Mouse (Mus musculus) hindbrain, embryonic 15.5 days (tissue): ENCODE measurements around the gene Hbq1a. TPM values are rescaled to one million over a fixed set of nuclear protein-coding genes. Genes with fewer than 3 reads are reported as not detected.

ENCODE experiments used
- ATAC-seq: fragments of 200-750 bp; cut with Nextera tagmentation; 2 replicates; pipeline ENCODE4 v1.8.0; 2017; ENCODE audit warnings: low read depth, moderate number of reproducible peaks, moderate TSS enrichment; ENCODE audit not compliant: low FRiP score
- H3K27ac ChIP-seq: fragments of 300-500 bp; sonication (generic); replicated peaks from 2 replicates; pipeline ENCODE4 v1.5.1; 2015; ENCODE audit warnings: mild to moderate bottlenecking, inconsistent platforms
- H3K27me3 ChIP-seq: fragments of 300-500 bp; sonication (generic); 2 replicates; pipeline ENCODE4 v1.6.1; 2015; ENCODE audit warnings: control low read depth, inconsistent platforms
- H3K36me3 ChIP-seq: fragments of 300-500 bp; sonication (generic); 2 replicates; pipeline ENCODE4 v1.6.1; 2015; ENCODE audit warnings: control low read depth, inconsistent platforms
- H3K4me1 ChIP-seq: fragments of 300-500 bp; sonication (generic); replicated peaks from 2 replicates; pipeline ENCODE4 v1.6.1; 2015; ENCODE audit warnings: control low read depth, inconsistent platforms
- H3K4me2 ChIP-seq: fragments of 300-500 bp; sonication (generic); 2 replicates; pipeline ENCODE4 v1.6.1; 2015; ENCODE audit warnings: moderate library complexity, mild to moderate bottlenecking, inconsistent platforms
- H3K4me3 ChIP-seq: fragments of 300-500 bp; sonication (generic); 2 replicates; pipeline ENCODE4 v1.5.1; 2015; ENCODE audit warnings: mild to moderate bottlenecking, inconsistent platforms
- H3K9ac ChIP-seq: fragments of 300-500 bp; sonication (generic); 2 replicates; pipeline ENCODE4 v1.6.1; 2015; ENCODE audit warnings: inconsistent platforms
- H3K9me3 ChIP-seq: fragments of 300-500 bp; sonication (generic); 2 replicates; pipeline ENCODE4 v1.6.1; 2016; ENCODE audit warnings: control low read depth, inconsistent platforms
- WGBS: fragments of 180-500 bp; shearing (Covaris S2); methylation state at CpG from one replicate; pipeline ENCODE4 v1.1.7; 2015; 5-methylcytosine and 5-hydroxymethylcytosine counted together
- polyA plus RNA-seq: library from polyadenylated mRNA; unstranded; fragments of >200 nt; fragmentation: Nextera tagmentation; extraction: Ambion mirVana; gene quantifications from 2 replicates; pipeline ENCODE4 v1.2.1, GENCODE M21; 2015

Hbq1a gene
- polyA plus RNA-seq, 1 experiment from 2014 or later, result 0.83 TPM

DNA sequence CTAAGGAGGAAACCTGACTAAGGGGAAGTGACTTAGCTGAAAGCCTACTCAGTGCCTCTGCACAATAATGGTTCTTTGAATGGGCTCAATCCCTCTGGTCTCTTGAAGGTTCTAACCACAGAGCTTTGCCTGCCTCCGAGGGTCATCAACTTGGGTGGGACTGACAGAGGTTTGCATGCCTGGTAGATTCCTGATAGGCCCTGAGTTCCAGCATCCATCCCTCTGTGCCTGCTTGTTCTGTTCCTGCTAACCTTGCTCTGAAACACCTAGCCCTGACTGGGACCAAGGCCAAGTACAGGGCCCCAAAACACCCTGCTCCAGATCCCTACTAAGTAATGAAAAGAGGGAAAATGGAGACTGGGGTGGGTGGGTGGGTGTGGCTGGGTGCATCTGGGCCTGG is 3.6 kb downstream of the Hbq1a start:
- Histone ChIP-seq H3K36me3 (no peaks in the 10 kb centered on the region), H3K9me3 (no peaks in the 10 kb centered on the region), H3K4me1 (no peaks in the 10 kb centered on the region), H3K4me3 (no peak overlapping the region), H3K27me3 (no peaks in the 10 kb centered on the region), H3K4me2 (no peak overlapping the region), H3K27ac (0 out of 2 replicates have a peak overlapping the region, but pooled peaks have one; percentile 39), H3K9ac (no peak overlapping the region)
- WGBS, result 91% methylated on average over 1 of the region's 1 CpGs
- no peak for ATAC-seq

DNA sequence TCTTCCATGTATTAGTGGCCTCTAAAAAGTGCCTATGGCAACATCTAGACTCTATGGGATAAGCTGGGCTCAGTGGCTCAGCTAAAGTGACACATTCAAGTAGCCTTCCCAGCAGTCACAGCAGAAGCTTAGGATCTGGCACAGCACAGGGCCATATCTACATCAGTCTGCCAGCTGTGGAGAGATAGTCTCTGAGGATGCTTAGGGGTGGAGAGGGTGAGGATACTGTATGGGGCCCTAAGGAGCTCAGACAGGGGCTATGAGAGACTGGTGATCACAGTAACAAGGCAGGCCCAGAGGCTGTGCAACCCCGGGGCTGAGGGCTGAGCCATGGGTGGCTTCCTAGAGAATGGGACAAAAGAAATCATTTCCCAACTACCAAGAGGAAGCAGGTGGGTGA is 7.1 kb downstream of the Hbq1a start:
- 79% methylated on average over 1 of the region's 1 CpGs for WGBS
- no peak overlapping the region for H3K4me3 ChIP-seq
- no peaks in the 10 kb centered on the region for H3K4me1 ChIP-seq
- no peak overlapping the region for H3K27ac ChIP-seq
- no peak overlapping the region for H3K9ac ChIP-seq
- H3K36me3 ChIP-seq, result no peaks in the 10 kb centered on the region
- ATAC-seq, result no peak
- H3K4me2 ChIP-seq, result no peak overlapping the region
- H3K9me3 ChIP-seq, result no peaks in the 10 kb centered on the region
- H3K27me3 ChIP-seq, result no peaks in the 10 kb centered on the region

GRCm38 (mm10) chr11:32309446-32309845 is 9.6 kb downstream of the Hbq1a start:
- Histone ChIP-seq H3K4me1 (no peaks in the 10 kb centered on the region), H3K9ac (no peak overlapping the region), H3K4me2 (no peak overlapping the region), H3K27ac (no peak overlapping the region), H3K36me3 (no peaks in the 10 kb centered on the region), H3K4me3 (no peak overlapping the region), H3K27me3 (no peaks in the 10 kb centered on the region), H3K9me3 (no peaks in the 10 kb centered on the region)
- WGBS, result 36% methylated on average over 4 of the region's 4 CpGs
- no peak for ATAC-seq

DNA sequence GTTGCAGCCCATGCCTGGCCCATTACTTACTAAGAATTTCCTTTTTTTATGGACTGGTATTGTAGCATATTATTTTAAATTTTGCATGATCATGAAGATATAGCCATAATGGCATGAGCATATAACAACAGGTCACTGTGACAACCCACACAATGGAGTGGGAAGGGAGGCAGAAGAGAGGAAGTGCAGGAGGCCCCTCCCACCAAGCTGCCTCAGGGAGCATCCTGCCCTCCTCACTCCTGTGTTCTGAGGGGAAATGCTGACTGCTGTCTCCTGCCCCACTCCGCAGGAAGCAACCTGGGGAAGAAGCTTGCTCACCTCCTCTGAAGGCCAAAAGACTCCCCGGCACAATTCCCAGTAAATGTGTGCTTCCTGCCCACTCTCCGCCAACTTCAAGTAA is 10.1 kb downstream of the Hbq1a start:
- H3K4me2 ChIP-seq, result no peak overlapping the region
- H3K36me3 ChIP-seq, result no peaks in the 10 kb centered on the region
- no peak overlapping the region for H3K27ac ChIP-seq
- ATAC-seq, result no peak
- no peaks in the 10 kb centered on the region for H3K9me3 ChIP-seq
- no peak overlapping the region for H3K4me3 ChIP-seq
- no peaks in the 10 kb centered on the region for H3K4me1 ChIP-seq
- H3K27me3 ChIP-seq, result no peaks in the 10 kb centered on the region
- no peak overlapping the region for H3K9ac ChIP-seq
- 79% methylated on average over 3 of the region's 3 CpGs for WGBS

- ATAC-seq, result no peak
- H3K9ac ChIP-seq, result no peak overlapping the region
- H3K4me2 ChIP-seq, result no peak overlapping the region
- H3K4me3 ChIP-seq, result no peak overlapping the region
- H3K9me3 ChIP-seq, result no peaks in the 10 kb centered on the region
- H3K27me3 ChIP-seq, result no peaks in the 10 kb centered on the region
- no peak overlapping the region for H3K27ac ChIP-seq
- no peaks in the 10 kb centered on the region for H3K4me1 ChIP-seq
- WGBS, result 90% methylated on average over 3 of the region's 3 CpGs
- no peaks in the 10 kb centered on the region for H3K36me3 ChIP-seq
Observed at GRCm38 (mm10) chr11:32316009-32316408, 16.1 kb downstream of the Hbq1a start.

DNA sequence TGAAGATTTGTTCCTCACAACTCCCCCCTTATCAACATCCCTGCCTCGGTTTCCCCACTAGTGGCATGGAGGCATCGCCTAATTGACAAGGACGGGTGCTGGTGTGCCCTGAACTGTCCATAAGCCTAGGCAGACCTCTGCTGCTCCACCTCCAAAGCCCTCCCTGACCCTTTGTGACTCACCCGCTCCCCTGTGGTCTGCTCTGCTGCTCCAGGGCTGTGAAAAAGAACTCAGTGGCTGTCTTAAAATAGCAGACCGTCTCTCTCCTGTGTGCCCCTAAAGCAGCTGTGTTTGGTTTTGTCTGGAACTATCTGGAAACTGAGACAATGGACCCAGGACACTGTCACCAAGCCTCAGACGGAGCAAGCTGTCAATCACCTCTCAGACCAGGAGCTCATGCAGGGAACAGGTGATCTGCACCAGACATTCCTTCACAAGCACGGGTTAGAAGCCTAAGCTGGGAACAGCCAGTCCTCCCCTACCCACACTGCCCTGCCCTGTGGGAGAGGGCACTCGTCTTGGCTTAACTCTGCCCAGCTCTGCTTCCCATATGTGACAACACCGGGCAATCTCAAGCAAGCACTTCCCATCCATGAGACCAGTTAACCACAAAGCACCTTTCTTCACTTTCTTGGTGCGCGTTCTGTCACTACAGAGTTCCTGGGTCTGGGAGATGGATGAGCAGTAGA is 20.8 kb downstream of the Hbq1a start:
- Histone ChIP-seq H3K27ac (no peak overlapping the region), H3K9ac (no peak overlapping the region), H3K4me2 (no peak overlapping the region), H3K36me3 (no peaks in the 10 kb centered on the region), H3K4me3 (no peak overlapping the region), H3K27me3 (no peaks in the 10 kb centered on the region), H3K4me1 (0 out of 2 replicates have a peak, but pooled peaks cover 5% of the 10 kb centered on the region), H3K9me3 (no peaks in the 10 kb centered on the region)
- 70% methylated on average over 11 of the region's 11 CpGs for WGBS
- no peak for ATAC-seq

DNA sequence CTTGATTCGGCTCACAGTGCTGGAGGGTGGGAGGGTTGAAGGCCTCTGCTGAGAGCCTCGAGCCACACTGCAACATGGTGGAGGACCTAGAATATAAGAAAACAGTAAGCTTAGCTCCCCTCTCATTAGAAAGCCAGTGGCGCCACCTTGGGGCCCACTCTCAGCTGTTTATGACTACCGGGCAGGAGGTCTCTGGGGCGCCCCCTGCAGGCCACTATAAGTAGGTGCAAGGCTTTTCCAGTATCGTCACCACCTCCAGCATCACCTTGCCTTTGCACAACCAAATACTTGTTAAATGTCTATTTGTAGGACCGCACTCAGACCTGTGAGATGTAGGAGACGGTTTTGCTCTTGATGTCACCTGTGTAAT is 21.3 kb downstream of the Hbq1a start:
- no peak overlapping the region for H3K4me3 ChIP-seq
- H3K4me1 ChIP-seq, result 0 out of 2 replicates have a peak, but pooled peaks cover 5% of the 10 kb centered on the region
- no peaks in the 10 kb centered on the region for H3K27me3 ChIP-seq
- no peaks in the 10 kb centered on the region for H3K9me3 ChIP-seq
- no peak for ATAC-seq
- no peak overlapping the region for H3K27ac ChIP-seq
- no peak overlapping the region for H3K9ac ChIP-seq
- H3K4me2 ChIP-seq, result no peak overlapping the region
- WGBS, result 35% methylated on average over 8 of the region's 8 CpGs
- H3K36me3 ChIP-seq, result no peaks in the 10 kb centered on the region

- peak; percentile 79; the same call in 1 of the 2 replicates for ATAC-seq
- Histone ChIP-seq H3K4me3 (no peak overlapping the region), H3K9me3 (no peaks in the 10 kb centered on the region), H3K4me1 (0 out of 2 replicates have a peak, but pooled peaks cover 5% of the 10 kb centered on the region), H3K27ac (no peak overlapping the region), H3K36me3 (no peaks in the 10 kb centered on the region), H3K9ac (no peak overlapping the region), H3K27me3 (no peaks in the 10 kb centered on the region), H3K4me2 (peak overlapping the region; percentile 40; the same call in 1 of the 2 replicates)
- WGBS, result 8% methylated on average over 15 of the region's 15 CpGs
Observed at GRCm38 (mm10) chr11:32324609-32325008, 24.7 kb downstream of the Hbq1a start.

GRCm38 (mm10) chr11:32331075-32331474 is 31.2 kb downstream of the Hbq1a start:
- H3K4me2 ChIP-seq, result 0 out of 2 replicates have a peak overlapping the region, but pooled peaks have one; percentile 13

GRCm38 (mm10) chr11:32331861-32332260 is 32.0 kb downstream of the Hbq1a start:
- no peak for ATAC-seq

More at GRCm38 (mm10) chr11:32331075-32331474, 31.2 kb downstream of the Hbq1a start:
- Histone ChIP-seq H3K9ac (no peak overlapping the region), H3K27me3 (no peaks in the 10 kb centered on the region), H3K4me3 (no peak overlapping the region), H3K27ac (no peak overlapping the region), H3K9me3 (no peaks in the 10 kb centered on the region), H3K4me1 (peaks cover 11% of the 10 kb centered on the region), H3K36me3 (no peaks in the 10 kb centered on the region)
- 33% methylated on average over 6 of the region's 6 CpGs for WGBS
- no peak; the same call in 1 of the 2 replicates for ATAC-seq

GRCm38 (mm10) chr11:32333235-32333634 is 33.4 kb downstream of the Hbq1a start:
- H3K27me3 ChIP-seq, result no peaks in the 10 kb centered on the region
- H3K9me3 ChIP-seq, result no peaks in the 10 kb centered on the region
- no peak overlapping the region for H3K4me2 ChIP-seq
- no peak overlapping the region for H3K9ac ChIP-seq
- no peaks in the 10 kb centered on the region for H3K36me3 ChIP-seq
- peaks cover 11% of the 10 kb centered on the region for H3K4me1 ChIP-seq
- WGBS, result 57% methylated on average over 2 of the region's 2 CpGs
- H3K4me3 ChIP-seq, result no peak overlapping the region
- ATAC-seq, result no peak
- no peak overlapping the region for H3K27ac ChIP-seq

More at GRCm38 (mm10) chr11:32331861-32332260, 32.0 kb downstream of the Hbq1a start:
- WGBS, result 56% methylated on average over 5 of the region's 5 CpGs
- Histone ChIP-seq H3K9me3 (no peaks in the 10 kb centered on the region), H3K27ac (no peak overlapping the region), H3K4me3 (no peak overlapping the region), H3K36me3 (no peaks in the 10 kb centered on the region), H3K4me2 (no peak overlapping the region), H3K4me1 (peaks cover 11% of the 10 kb centered on the region), H3K9ac (no peak overlapping the region), H3K27me3 (no peaks in the 10 kb centered on the region)

DNA sequence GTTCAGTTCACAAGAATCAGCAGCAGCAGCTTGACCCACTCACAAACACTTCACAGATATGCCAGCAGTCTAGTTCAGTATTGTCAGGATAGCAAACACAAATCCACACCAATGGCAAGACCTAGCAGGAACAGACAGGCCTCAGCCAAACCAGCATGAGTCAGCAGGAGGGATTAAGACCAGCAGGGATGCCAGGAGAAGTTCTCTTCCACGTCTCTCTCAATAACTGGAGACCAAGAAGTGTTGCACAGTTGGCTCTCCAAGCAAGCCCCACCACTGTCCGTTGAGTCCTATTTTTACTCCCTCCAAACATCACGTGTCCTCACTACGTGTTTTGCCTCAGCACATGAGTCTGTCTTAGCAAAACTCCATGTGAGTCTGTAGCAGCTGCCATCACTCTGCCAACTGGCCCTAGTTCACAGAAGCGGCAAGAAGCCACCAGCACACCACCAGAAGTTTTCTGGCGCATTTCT is 36.6 kb downstream of the Hbq1a start:
- H3K27ac ChIP-seq, result no peak overlapping the region
- H3K4me1 ChIP-seq, result no peaks in the 10 kb centered on the region
- 90% methylated on average over 6 of the region's 6 CpGs for WGBS
- no peak overlapping the region for H3K9ac ChIP-seq
- H3K4me2 ChIP-seq, result no peak overlapping the region
- H3K9me3 ChIP-seq, result no peaks in the 10 kb centered on the region
- no peaks in the 10 kb centered on the region for H3K27me3 ChIP-seq
- no peaks in the 10 kb centered on the region for H3K36me3 ChIP-seq
- no peak overlapping the region for H3K4me3 ChIP-seq
- ATAC-seq, result no peak
